Mouse (Mus musculus): Measurements from ENCODE around the gene Akap8l.

DNA sequence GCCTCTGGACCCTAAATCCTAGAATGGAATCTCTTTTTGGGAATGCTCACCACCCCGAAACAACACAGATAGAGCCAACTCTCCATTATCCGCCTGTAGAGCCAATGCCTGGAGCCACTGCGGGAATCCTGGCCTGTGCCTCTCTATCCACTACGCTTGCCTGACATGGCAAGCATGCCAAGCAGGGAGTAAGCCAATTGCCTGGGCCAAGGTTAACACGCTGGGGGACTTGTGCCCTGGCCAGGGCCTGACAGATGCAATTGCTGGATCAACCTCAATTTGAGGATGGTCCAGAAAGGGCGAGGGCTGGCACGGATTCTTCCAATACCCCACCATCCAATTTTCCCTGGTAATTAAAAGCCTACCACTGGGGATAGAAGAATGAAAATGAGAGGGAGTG is 32.2 kb upstream of the Akap8l start:
- TF ChIP-seq CTCF (IDR thresholded peaks at IDR 0.05; ENCODE audit: extremely low read depth, insufficient read length, insufficient replicate concordance, low read depth, low read length) (no peak), POLR2A (IDR thresholded peaks at IDR 0.05; ENCODE audit: low read depth, low read length) (no peak)

Measured in small intestine, adult 2 months (tissue).